Mouse (Mus musculus): ENCODE data around the gene Otop2.
A peak's percentile ranks its signal among the peaks of the same experiment; 100 is the strongest.

The Otop2 gene

DNA sequence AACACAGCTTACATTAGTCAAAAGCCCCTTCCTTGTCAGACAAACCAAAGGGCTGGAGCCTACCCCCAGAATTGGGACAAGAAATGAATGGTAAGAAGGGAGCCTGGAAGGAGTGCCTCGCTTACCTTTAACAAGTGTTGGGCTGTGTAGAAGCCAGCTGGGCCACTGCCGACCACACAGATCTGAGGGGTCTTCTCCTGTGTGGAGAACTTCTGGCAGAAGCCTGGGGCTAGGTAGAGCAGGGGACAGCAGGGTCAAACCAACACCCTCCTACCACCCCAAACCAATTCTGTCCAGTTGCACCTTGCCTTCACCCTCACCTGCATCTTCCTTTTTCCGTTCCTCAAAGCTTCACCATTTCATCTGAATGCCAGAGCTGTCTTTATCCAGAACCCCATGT is 31.0 kb upstream of the Otop2 start:
- peak; percentile 38 for DNase-seq (ENCODE audit: low read depth)

DNA sequence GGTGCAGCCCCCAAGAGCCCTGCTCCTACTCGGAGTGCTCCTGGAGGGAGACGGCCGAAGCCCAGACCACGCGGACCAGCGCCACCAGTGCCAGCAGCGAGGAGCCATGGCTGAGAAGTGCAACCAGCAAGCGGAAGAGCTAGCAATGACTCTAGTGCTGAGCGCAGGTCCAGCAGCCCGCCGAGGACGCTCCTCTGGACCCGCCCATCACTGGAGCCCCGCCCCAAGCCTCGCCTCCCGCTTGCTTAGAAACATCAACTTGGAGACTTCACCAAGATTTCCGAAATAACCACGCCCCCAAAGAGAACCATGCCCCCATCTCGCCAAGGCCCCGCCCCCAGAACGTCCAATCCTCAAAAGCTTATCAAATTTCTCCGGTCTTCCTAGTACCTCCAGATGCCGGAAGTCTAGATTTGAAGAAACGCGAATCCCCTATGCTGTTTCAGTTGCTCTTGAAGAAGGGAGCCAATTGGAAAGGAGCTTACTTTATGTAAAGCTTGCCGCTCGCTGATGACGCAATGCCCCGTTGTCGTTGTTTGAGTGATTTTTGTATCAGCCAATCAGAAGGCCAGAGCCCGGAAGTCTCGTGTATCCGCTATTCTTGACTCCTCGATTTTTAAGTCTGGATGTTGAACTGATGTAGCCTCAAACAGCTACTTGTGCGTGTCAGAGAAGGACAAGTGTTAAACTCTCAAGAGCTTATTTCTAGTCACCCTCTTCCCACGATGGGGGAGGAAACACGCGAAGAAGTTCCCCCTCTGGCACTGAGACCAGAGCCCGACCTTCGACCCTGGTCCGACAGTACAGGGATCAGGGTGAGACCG is 30.0 kb upstream of the Otop2 start, which contains the start of gene Fdxr:
Fdxr (minus strand) TSS at position 271 of the 824 bp plus-strand sequence.
- DNase-seq (ENCODE audit: low read depth) = peak; percentile 100

DNA sequence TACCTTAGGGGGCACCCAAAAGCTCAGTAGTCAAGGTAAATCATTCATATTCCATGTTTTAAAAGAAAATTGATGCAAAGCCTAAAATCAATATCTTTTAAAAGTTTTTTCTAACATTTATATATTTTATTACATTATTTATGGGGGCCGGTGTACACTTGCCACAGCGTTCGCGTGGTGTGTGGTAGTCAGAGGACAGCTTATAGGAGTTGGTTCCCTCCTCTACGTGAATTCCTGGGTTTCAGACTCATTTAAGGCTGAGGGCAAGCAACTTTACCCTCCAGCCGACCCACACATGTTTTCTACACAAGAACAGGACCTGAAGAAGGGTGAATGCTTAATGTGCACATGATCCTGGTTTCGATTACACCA is 29.4 kb upstream of the Otop2 start:
- no peak for DNase-seq (ENCODE audit: low read depth)

DNA sequence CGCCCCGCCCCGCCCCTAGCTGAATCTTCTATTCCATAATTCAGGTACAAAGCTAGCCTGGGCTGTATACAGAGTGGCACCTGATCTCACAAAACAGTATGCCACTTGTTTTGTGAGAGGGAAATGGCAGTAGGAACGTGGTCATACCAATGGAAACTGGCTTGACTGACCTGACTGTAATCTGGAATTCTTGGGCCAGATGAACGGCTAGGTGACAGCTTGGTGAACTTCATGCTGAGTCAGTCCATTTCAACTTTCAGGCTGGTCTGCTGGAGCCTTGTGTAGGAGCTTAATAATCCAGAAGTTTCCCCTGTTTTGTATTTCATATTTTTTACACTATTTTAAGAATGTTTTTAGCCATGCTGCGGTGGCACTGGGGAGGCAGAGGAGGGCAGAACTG is 28.8 kb upstream of the Otop2 start:
- no peak for DNase-seq (ENCODE audit: low read depth)

DNA sequence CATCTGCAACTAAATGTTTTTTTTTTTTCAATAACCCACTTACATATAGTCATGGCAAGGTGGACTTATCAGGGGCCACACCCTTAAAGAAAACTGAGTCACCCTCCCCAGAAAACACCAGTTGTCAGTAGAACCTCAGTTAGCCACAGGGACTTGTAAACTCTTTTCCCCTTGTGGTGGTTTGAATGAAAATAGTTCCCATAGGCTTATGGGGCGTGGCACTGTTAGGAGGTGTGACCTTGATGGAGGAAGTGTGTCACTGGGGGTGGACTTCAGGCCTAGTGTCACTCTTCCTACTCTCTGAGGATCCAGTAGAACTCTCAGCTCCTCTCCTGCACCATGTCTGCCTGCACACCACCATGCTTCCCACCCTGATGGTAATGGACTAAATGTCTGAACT is 27.2 kb upstream of the Otop2 start:
- DNase-seq (ENCODE audit: low read depth) = no peak

DNA sequence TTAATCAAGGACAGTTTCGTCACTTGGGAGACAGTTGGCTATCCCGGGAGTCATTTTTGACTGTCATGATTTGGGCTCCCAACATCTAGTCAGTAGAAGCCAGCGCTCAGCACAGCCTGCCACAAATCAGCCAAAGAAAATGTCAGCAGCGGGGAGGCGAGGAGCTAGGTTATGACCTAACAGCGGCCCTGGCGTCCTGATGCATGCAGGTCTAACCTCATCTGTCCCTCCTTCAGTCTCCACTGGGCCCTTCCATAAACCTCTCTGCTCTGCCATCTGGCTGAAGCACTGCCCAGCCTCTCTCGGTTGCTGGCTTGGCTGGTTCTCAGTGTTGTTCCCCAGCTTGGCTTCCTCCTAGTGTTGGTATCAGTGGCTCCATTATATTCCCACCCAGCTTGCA is 24.7 kb upstream of the Otop2 start:
- no peak for DNase-seq (ENCODE audit: low read depth)

DNA sequence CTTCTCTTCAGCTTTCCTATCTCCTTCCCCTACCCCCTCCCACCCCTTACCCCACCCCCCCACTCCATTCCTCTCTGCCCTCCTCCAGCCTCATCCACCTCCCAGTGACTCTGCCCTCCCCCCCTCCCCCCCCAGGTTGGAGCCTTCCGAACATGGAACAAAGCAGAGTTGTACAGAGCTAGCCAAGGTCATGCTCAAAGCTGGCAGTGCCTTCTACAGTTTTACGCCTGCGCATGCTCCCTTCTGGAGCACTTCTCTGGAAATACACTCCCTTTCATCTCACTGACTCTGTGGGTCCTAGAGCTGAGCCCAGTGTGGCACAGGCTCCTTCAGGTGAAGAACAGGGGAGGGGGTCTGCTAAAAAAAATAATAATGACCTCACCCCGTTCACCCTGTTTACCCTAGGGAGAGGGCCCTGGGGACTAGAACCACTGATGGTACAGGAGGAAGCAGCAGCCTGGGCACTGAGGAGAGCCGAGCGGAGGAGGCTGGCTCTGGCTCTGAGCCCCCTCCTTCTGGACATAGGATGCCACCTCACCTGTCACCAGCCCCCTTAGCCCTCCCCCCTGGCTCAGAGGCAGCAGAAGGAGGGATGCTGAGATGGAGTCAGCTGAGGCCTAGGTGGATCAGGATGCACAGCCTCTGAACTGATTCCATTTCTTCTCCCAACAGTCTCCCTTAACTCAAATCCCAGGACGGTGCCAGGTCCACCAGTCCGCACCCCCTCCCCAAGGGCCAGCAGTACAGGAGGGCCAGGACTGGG is 24.1 kb upstream of the Otop2 start:
- DNase-seq (ENCODE audit: low read depth) = no peak

DNA sequence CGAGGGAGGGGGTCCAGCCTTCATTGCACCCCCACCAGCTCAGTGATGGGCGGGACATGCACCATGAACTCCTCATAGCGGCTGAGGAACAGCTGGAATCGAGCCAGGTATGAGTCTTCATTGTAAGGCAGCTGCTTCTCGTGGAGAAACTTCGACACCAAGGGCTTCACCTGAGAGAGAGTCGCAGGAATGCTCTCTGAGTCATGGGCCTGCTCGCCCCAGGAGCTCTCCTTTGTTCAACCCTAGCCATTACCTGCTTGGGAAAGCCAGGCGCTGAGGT is 23.5 kb upstream of the Otop2 start:
- DNase-seq (ENCODE audit: low read depth) = no peak

DNA sequence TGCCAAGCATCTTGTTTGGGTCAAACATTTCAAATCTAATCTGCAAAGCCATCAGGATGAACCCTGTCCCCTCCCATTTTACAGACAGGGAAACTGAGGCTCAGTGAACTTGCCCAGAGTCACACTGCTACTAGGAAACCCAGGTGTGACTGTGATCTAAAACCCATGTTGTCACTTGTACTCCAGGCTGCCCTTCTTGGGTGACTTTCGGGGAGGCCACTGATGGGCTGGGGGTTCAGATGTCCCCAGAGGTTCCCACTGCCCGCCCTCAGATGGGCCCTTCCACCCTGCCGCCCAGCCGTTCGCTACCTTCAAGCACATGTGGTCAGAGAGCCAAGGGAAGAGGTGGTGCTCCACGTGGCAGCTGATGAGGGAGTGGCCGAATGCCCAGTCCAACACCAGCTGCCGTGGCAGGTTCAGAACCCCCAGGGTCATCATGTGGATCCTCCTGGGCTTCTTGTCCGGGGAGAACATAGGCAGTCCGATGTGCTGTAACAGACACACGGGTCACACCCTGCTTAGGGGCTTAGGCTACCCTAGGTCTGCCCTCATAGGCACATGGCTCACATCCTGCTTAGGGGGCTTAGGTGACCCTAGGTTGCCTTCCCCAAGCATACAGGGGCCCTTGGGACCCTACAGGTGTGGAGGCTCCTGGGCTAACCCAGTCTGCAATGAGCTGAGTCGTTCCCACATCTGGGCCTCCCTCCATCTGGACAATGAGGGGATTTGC is 22.9 kb upstream of the Otop2 start:
- no peak for DNase-seq (ENCODE audit: low read depth)

DNA sequence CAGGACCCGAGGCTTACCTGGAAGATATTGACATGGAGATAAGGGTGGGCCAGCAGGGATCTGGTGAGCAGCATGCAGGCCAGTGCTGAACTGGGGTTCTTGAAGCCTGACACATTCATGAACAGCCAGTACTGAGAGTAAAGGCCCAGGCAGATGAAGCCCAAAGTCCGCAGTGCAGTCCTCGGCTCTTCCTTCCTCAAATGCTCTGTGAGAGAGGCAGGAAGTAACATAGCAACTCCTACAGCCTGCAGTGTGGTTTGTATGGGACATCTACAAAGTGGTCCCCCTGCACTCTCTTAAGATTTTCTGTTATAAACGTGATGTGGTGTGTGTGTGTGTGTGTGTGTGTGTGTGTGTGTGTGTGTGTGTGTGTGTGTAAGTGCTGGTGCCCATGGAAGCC is 21.7 kb upstream of the Otop2 start:
- no peak for DNase-seq (ENCODE audit: low read depth)

DNA sequence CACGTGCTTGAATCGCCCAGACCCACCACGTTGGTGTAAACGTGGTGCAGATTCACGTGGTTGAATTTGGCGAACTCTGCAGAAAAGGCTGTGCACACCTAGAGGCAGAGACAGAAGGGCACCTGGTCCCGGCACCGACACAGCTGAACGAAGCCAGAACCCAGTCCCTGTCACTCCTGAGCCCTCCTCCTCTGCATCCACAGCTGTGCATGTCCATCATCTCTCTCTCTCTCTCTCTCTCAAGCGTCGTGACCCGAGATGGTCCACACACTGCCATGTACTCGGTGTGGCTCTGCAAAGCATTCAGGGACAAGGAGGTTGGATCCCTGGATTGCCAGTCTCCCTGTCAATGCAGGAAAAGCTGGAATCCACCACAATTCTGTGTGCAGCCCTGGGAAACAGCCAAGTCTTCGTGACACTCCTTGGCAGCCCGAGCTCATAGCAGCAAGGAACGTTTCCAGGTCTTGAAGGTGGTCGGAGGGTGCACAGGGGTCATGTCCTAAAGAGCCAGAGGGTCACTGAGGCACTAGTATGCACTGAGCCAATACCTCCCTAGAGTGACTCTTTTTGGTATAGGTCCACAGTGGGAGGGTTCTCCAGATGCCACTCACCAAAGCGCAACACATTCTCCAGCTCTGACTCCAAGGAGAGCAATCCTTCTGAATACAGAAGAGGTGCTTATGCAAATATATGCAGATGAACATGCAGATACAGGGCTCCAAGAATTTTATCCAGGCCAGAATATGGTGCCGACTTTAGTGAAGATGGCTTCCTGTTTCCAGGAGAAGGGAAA is 20.6 kb upstream of the Otop2 start:
- DNase-seq (ENCODE audit: low read depth) = no peak

DNA sequence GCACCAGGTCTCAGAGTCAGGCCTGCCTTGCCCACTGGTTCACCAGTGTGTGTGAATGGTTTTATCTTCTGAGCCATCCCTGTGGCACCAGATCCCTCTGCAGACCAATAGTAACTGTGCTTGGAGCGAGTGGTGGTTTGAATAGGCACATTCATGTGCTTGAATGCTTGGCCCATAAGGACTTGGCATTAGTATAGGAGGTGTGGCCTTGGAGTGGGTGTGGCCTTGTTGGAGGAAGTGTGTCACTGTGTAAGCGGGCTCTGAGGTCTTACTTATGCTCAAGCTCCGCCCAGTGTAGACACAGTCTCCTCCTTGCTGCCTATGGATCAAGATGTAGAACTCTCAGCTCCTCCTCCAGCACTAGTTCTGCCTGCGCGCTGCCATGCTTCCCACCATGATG is 19.6 kb upstream of the Otop2 start:
- no peak for DNase-seq (ENCODE audit: low read depth)

DNA sequence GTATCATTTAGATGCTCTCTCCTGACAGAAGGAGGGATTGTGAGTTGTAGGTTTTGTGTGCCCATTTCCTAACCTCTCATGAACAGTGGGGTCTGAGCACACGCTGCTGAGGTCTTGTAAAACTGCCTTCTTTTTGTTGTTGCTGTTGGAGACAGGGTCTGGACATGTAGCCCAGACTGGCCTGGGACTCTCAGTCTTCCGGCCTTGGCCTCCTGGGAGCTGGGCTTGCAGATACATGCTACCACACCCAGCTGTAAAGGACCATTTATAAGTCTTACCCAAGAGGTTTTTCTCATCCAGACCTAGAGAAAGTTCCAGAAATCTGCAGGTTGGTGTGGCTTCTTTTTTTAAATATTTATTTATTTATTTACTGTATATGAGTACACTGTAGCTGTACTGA is 18.7 kb upstream of the Otop2 start:
- DNase-seq (ENCODE audit: low read depth) = no peak

DNA sequence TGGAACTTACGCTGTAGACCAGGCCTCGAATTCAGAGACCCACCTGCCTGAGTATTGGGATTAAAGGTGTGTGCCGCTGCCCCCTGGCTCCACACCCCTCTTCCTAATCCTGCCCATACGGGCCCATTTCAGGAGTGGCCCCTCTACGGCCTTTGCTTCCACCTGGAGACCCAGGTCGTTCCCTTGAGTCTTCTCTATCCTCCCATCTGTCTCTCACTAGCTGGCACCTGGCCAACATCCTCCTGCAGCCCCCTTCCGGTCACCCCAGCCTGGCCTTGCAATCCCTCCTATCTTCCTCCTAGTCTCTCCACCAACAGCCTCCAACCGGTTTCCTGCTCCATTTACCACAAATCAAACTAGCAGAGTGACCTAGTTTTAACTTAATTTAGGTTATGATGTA is 17.1 kb upstream of the Otop2 start:
- DNase-seq (ENCODE audit: low read depth) = no peak

DNA sequence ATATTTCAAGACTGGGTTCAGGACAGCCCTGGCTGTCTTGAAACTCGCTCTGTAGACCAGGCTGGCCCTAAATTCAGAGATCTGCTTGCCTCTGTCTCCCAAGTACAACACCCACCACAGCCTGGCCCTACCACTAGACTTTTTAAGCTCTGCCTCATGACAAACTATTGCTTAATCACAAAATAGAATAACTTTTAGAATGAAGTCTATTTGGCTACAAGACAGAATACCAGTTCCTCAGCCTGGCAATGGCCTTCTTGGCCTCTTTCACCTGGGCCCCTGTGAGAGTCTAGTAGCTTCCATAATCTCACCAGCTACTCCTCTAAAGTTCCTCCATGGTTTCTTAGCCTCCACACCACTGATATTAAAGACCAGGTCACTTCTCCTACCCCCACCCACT is 16.6 kb upstream of the Otop2 start:
- no peak for DNase-seq (ENCODE audit: low read depth)

DNA sequence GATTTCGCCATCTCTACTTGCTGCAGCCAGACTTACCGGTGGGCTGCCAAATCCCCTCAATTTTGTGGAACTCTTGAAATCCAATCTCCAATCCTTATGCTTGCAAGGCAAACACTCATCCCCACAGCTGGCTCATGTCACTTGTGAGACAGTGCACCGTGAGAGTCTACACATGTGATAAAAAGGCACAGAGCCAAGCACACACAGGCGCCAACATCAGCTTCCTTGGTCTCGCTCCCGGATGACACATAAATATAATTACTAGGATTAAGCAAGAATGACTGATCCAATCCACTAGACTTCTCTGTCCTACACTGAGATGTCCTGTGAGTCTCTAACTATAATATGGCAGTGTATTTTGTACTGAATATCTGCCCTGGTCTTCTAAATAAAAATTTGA is 16.0 kb upstream of the Otop2 start:
- DNase-seq (ENCODE audit: low read depth) = no peak

DNA sequence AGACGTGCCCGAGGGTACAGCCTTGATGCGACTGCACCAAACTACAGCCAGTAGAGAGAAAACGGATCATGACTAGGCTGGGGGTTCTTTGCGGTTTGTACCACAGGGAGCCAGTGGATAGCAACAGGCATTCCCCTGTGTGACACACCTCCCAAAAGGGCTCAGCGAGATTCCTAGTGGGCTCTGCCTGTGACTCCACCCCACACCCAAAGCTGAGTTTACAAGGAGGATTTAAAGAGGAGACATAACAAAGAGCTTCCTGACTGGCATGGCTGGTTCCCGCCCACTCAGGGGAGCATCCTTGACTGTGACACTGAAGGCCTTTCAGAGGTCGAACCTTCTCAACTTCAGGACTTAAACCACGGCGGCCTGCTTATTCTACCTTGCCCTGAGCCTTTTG is 15.5 kb upstream of the Otop2 start:
- DNase-seq (ENCODE audit: low read depth) = no peak

DNA sequence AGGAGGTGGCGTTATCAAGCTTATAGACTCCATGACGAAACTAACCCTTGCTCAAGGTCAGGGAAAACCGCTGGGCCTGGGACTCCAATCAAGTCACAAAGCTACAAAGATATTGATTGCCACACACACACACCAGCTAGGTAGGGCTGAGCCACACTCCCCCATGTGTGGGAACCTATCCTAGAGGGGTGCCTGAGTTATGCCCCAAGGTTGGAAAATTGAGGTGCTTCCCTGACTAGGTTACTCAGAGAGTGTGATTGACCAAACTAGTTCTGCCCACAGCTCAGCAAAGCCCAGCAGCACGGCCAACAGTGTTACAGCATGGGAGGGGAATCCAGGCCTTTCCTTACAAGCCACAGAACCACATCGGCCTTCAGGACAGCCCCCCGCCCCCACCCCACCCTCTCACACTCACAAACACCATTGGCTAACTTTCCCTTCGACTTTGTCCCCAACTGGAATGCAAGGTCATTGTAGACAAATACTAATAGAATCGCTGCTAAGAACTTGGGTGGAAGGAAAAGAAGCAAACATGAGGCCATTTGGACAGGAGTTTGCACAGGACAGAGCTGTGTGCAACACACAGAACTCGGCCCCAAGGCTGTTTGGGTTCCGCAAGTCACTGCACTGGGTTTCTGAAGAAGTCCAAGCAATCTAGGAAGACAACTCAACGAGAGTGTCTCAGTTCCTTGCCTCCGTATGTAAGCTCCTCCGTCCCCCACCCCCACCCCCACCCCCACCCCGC is 14.2 kb upstream of the Otop2 start:
- DNase-seq (ENCODE audit: low read depth) = no peak

DNA sequence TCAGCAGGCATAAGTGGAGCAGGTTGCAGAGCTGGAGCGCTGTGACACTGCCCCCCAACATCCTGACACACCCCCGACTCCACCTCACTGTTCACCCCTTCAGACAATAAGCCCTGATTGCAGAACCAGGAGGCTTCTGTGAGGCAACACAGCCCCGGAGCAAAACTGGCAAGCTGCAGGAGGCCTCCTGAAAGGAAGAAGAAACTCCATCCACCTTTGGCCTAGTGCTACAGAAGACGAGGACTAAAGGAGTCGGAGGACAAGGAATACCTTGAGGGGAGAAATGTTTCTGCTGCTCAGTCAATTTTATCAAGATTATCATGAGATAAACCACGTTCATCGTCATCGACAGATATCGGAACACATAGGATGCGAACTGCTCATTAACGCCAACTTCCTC is 11.0 kb upstream of the Otop2 start:
- DNase-seq (ENCODE audit: low read depth) = no peak

DNA sequence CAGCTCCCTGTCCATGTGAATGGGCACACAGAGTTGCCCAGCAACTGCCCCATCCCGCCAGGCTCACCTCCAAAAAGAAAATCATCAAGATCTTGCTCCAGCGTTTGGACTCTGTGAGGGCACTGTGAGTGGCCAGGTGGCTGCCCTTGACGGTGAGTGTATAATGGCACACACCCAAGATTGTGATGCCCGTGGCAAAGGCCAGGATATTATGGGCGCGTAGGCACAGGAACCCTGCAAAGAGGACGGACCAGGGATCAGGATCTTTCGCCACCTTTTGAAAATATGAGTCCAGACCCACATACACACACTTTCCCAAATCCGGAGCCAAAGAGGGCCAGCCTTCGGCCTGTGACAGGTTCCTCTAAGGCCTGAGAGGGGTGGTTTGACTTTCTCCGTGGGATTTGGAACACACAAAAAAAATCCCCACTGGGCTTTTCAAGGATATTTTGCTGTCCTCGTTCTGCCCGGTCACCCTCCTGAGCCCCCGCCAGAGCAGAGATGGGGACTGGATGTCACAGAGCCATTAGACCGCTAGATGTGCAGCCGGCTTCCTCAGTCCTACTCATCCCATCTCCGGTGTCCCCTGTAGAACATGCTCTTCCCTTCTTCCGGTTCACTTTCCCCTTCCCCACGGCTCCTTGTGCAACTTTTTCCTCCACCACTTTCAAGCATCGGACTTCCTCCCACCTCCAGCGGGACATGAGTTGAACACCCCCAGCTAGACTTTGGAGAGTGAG is 10.3 kb upstream of the Otop2 start:
- DNase-seq (ENCODE audit: low read depth) = no peak
